Mouse (Mus musculus) liver, postnatal 0 days (tissue): ENCODE results near the gene Sulf2.
A peak's percentile ranks its signal among the peaks of the same experiment; 100 is the strongest.
"Not testable (repeated sequence)": the region's sequence is repeated elsewhere in the genome, so short reads cannot be mapped to it uniquely, and the experiment has no call there.

Experiments
- CTCF ChIP-seq: sonication (generic); IDR thresholded peaks from 2 replicates; pipeline ENCODE4 v1.5.1; 2016; ENCODE audit warnings: antibody characterized with exemption, low read depth
- EP300 ChIP-seq: IDR thresholded peaks from 2 replicates; pipeline ENCODE4 v1.6.1; 2016; ENCODE audit warnings: antibody characterized with exemption, low read depth, mild to moderate bottlenecking

- peak; percentile 81 for TF ChIP-seq CTCF
- not testable (repeated sequence) for TF ChIP-seq EP300
Measured at GRCm38 (mm10) chr2:166084964-166085363, 70.5 kb downstream of the Sulf2 start.
